Mouse (Mus musculus) thymus, adult 2 months (tissue): ENCODE results near the gene Aifm1.

Experiments
- CTCF ChIP-seq: fragments of 200-500 bp; IDR thresholded peaks from 2 replicates; pipeline ENCODE4 v1.5.1; 2012; ENCODE audit warnings: mild to moderate bottlenecking, control low read depth, low read length, moderate library complexity, borderline replicate concordance; ENCODE audit not compliant: control insufficient read depth, poor library complexity, insufficient read depth; ENCODE audit errors: extremely low read depth
- POLR2A ChIP-seq: fragments of 200-500 bp; IDR thresholded peaks from 2 replicates; pipeline ENCODE4 v1.6.1; 2012; ENCODE audit warnings: mild to moderate bottlenecking, low read length, control low read depth, moderate library complexity; ENCODE audit not compliant: control insufficient read depth, poor library complexity, insufficient read depth; ENCODE audit errors: extremely low read depth

GRCm38 (mm10) chrX:48460496-48460895, 52.9 kb downstream of the Aifm1 start:
- TF ChIP-seq CTCF (no peak), POLR2A (no peak)
